Mouse (Mus musculus) MEL (cell line): ENCODE measurements around the gene Clec4g. TPM values are rescaled to one million over a fixed set of nuclear protein-coding genes. Genes with fewer than 3 reads are reported as not detected.

Experiments
- DNase-seq: peaks from one replicate; pipeline ENCODE4 v3.0.0; 2011; ENCODE audit warnings: low read depth, low spot score
- H3K27ac ChIP-seq: 2 replicates; pipeline ENCODE4 v1.5.1; 2012; ENCODE audit warnings: low read depth, mild to moderate bottlenecking, control low read depth, low read length, moderate library complexity; ENCODE audit not compliant: control insufficient read depth
- H3K27me3 ChIP-seq, 2 experiments: fragments of 150-350 bp in 1 of 2; sonication (generic) in 1 of 2; 2 replicates each; pipeline ENCODE4 v1.6.1; 2012; ENCODE audit warnings: low read length in 2 of 2, mild to moderate bottlenecking in 2 of 2, improper control_type of control experiment in 1 of 2, moderate library complexity in 1 of 2; ENCODE audit not compliant: insufficient read depth in 2 of 2, control insufficient read depth in 1 of 2
- H3K36me3 ChIP-seq, 2 experiments: 2 replicates each; pipeline ENCODE4 v1.6.1; 2012 to 2014; ENCODE audit warnings: low read length in 2 of 2, improper control_type of control experiment in 1 of 2, inconsistent platforms in 1 of 2, mild to moderate bottlenecking in 1 of 2; ENCODE audit not compliant: insufficient read depth in 2 of 2, control insufficient read depth in 1 of 2
- H3K4me1 ChIP-seq, 2 experiments: fragments of 150-350 bp in 1 of 2; sonication (generic) in 1 of 2; 2 replicates each; pipeline ENCODE4 v1.6.1; 2012; ENCODE audit warnings: low read length in 2 of 2, improper control_type of control experiment in 1 of 2, mild to moderate bottlenecking in 1 of 2; ENCODE audit not compliant: insufficient read depth in 2 of 2, control insufficient read depth in 1 of 2
- H3K4me3 ChIP-seq, 2 experiments: fragments of 150-350 bp in 1 of 2; sonication (generic) in 1 of 2; 2 replicates each; pipeline ENCODE4 v1.5.1; 2012; ENCODE audit warnings: low read depth in 2 of 2, low read length in 2 of 2, mild to moderate bottlenecking in 2 of 2, moderate library complexity in 2 of 2, control low read depth in 1 of 2, improper control_type of control experiment in 1 of 2; ENCODE audit not compliant: control insufficient read depth in 1 of 2, insufficient read depth in 1 of 2
- H3K79me2 ChIP-seq: 2 replicates; pipeline ENCODE4 v1.6.1; 2012; ENCODE audit warnings: mild to moderate bottlenecking, low read length, moderate library complexity; ENCODE audit not compliant: control insufficient read depth, poor library complexity, insufficient read depth
- H3K9ac ChIP-seq: 2 replicates; pipeline ENCODE4 v1.6.1; 2012; ENCODE audit warnings: low read depth, mild to moderate bottlenecking, control low read depth, low read length, moderate library complexity; ENCODE audit not compliant: control insufficient read depth, poor library complexity, severe bottlenecking
- H3K9me3 ChIP-seq: fragments of 150-350 bp; sonication (generic); replicated peaks from 2 replicates; pipeline ENCODE4 v1.6.1; 2012; ENCODE audit warnings: mild to moderate bottlenecking, low read length, improper control_type of control experiment, moderate library complexity; ENCODE audit not compliant: insufficient read depth
- BHLHE40 ChIP-seq: IDR thresholded peaks from 2 replicates; pipeline ENCODE4 v1.6.1; 2012; ENCODE audit warnings: low read depth, mild to moderate bottlenecking, inconsistent platforms, low read length, improper control_type of control experiment, borderline replicate concordance
- CHD2 ChIP-seq: IDR thresholded peaks from 2 replicates; pipeline ENCODE4 v1.6.1; 2011; ENCODE audit warnings: low read length, improper control_type of control experiment
- CTCF ChIP-seq, 3 experiments: IDR thresholded peaks in 2 of 3; conservative IDR thresholded peaks in 1 of 3; 2 replicates each; pipeline ENCODE4 v1.5.1; 2011 to 2012; ENCODE audit warnings: low read length in 3 of 3, low read depth in 2 of 3, mild to moderate bottlenecking in 2 of 3, improper control_type of control experiment in 1 of 3, inconsistent platforms in 1 of 3, mixed read lengths in 1 of 3, moderate library complexity in 1 of 3; ENCODE audit not compliant: control insufficient read depth in 1 of 3, insufficient read depth in 1 of 3, poor library complexity in 1 of 3, severe bottlenecking in 1 of 3
- E2F4 ChIP-seq: IDR thresholded peaks from 2 replicates; pipeline ENCODE4 v1.6.1; 2011; ENCODE audit warnings: low read depth, low read length, improper control_type of control experiment, borderline replicate concordance
- EP300 ChIP-seq, 2 experiments: IDR thresholded peaks; 2 replicates each; pipeline ENCODE4 v1.6.1; 2011; ENCODE audit warnings: improper control_type of control experiment in 2 of 2, low read length in 2 of 2, low read depth in 1 of 2, mild to moderate bottlenecking in 1 of 2
- ETS1 ChIP-seq: IDR thresholded peaks from 2 replicates; pipeline ENCODE4 v1.6.1; 2012; ENCODE audit warnings: low read depth, mild to moderate bottlenecking, inconsistent platforms, low read length, improper control_type of control experiment, moderate library complexity
- GABPA ChIP-seq: IDR thresholded peaks from 2 replicates; pipeline ENCODE4 v1.6.1; 2012; ENCODE audit warnings: low read depth, mild to moderate bottlenecking, inconsistent platforms, low read length, improper control_type of control experiment, moderate library complexity
- HCFC1 ChIP-seq: IDR thresholded peaks from 2 replicates; pipeline ENCODE4 v1.6.1; 2012; ENCODE audit warnings: low read depth, mild to moderate bottlenecking, inconsistent platforms, low read length, improper control_type of control experiment, moderate library complexity
- KAT2A ChIP-seq: conservative IDR thresholded peaks from 2 replicates; pipeline ENCODE4 v1.6.1; 2012; ENCODE audit warnings: low read depth, low read length, improper control_type of control experiment, inconsistent platforms
- MAFK ChIP-seq: IDR thresholded peaks from 2 replicates; pipeline ENCODE4 v1.6.1; 2011; ENCODE audit warnings: low read depth, mild to moderate bottlenecking, low read length, improper control_type of control experiment, borderline replicate concordance
- MAX ChIP-seq: IDR thresholded peaks from 2 replicates; pipeline ENCODE4 v1.6.1; 2011; ENCODE audit warnings: low read length, improper control_type of control experiment
- MEF2A ChIP-seq: IDR thresholded peaks from 2 replicates; pipeline ENCODE4 v1.6.1; 2014; ENCODE audit warnings: low read depth, mild to moderate bottlenecking, inconsistent platforms, low read length, improper control_type of control experiment; ENCODE audit not compliant: poor library complexity, insufficient replicate concordance, severe bottlenecking; ENCODE audit errors: extremely low read depth
- MXI1 ChIP-seq: IDR thresholded peaks from 2 replicates; pipeline ENCODE4 v1.6.1; 2011; ENCODE audit warnings: mild to moderate bottlenecking, low read depth, low read length, improper control_type of control experiment
- MYB ChIP-seq: IDR thresholded peaks from 2 replicates; pipeline ENCODE4 v1.6.1; 2011; ENCODE audit warnings: mild to moderate bottlenecking, low read depth, low read length, improper control_type of control experiment
- MYC ChIP-seq: IDR thresholded peaks from 2 replicates; pipeline ENCODE4 v1.6.1; 2011; ENCODE audit warnings: low read depth, mild to moderate bottlenecking, low read length, improper control_type of control experiment, moderate library complexity
- NELFE ChIP-seq: IDR thresholded peaks from 2 replicates; pipeline ENCODE4 v1.6.1; 2011; ENCODE audit warnings: low read depth, low read length, improper control_type of control experiment
- NRF1 ChIP-seq: IDR thresholded peaks from 2 replicates; pipeline ENCODE4 v1.6.1; 2014; ENCODE audit warnings: low read depth, mild to moderate bottlenecking, inconsistent platforms, low read length, improper control_type of control experiment, moderate library complexity; ENCODE audit not compliant: poor library complexity, insufficient read depth, severe bottlenecking
- POLR2A ChIP-seq, 2 experiments: IDR thresholded peaks; 2 replicates each; pipeline ENCODE4 v1.6.1; 2011 to 2012; ENCODE audit warnings: low read length in 2 of 2, mild to moderate bottlenecking in 2 of 2, control low read depth in 1 of 2, improper control_type of control experiment in 1 of 2, low read depth in 1 of 2, moderate library complexity in 1 of 2; ENCODE audit not compliant: control insufficient read depth in 1 of 2, insufficient read depth in 1 of 2, poor library complexity in 1 of 2
- POLR2AphosphoS2 ChIP-seq: IDR thresholded peaks from 2 replicates; pipeline ENCODE4 v1.6.1; 2011; ENCODE audit warnings: low read length, improper control_type of control experiment
- POLR2AphosphoS5 ChIP-seq: IDR thresholded peaks from 2 replicates; pipeline ENCODE4 v1.6.1; 2012; ENCODE audit warnings: low read depth, borderline replicate concordance, mild to moderate bottlenecking, inconsistent platforms, low read length, moderate library complexity, mixed read lengths
- RAD21 ChIP-seq: IDR thresholded peaks from 2 replicates; pipeline ENCODE4 v1.6.1; 2011; ENCODE audit warnings: mild to moderate bottlenecking, low read depth, low read length, improper control_type of control experiment
- RCOR1 ChIP-seq: IDR thresholded peaks from 2 replicates; pipeline ENCODE4 v1.6.1; 2012; ENCODE audit warnings: low read depth, mild to moderate bottlenecking, inconsistent platforms, low read length, improper control_type of control experiment
- SIN3A ChIP-seq: IDR thresholded peaks from 2 replicates; pipeline ENCODE4 v1.6.1; 2012; ENCODE audit warnings: low read length, improper control_type of control experiment, inconsistent platforms
- SMC3 ChIP-seq: IDR thresholded peaks from 2 replicates; pipeline ENCODE4 v1.6.1; 2011; ENCODE audit warnings: low read depth, low read length, improper control_type of control experiment
- TAL1 ChIP-seq: IDR thresholded peaks from 2 replicates; pipeline ENCODE4 v1.6.1; 2012; ENCODE audit warnings: mild to moderate bottlenecking, inconsistent platforms, low read length, moderate library complexity, mixed read lengths
- TBP ChIP-seq: IDR thresholded peaks from 2 replicates; pipeline ENCODE4 v1.8.0; 2011; ENCODE audit warnings: low read depth, low read length, improper control_type of control experiment
- TCF12 ChIP-seq: IDR thresholded peaks from 2 replicates; pipeline ENCODE4 v1.6.1; 2014; ENCODE audit warnings: low read depth, mild to moderate bottlenecking, inconsistent platforms, low read length, improper control_type of control experiment, moderate library complexity
- UBTF ChIP-seq: IDR thresholded peaks from 2 replicates; pipeline ENCODE4 v1.6.1; 2012; ENCODE audit warnings: low read depth, mild to moderate bottlenecking, inconsistent platforms, low read length, improper control_type of control experiment, moderate library complexity, borderline replicate concordance; ENCODE audit not compliant: insufficient read depth
- USF1 ChIP-seq: IDR thresholded peaks from 2 replicates; pipeline ENCODE4 v1.6.1; 2014; ENCODE audit warnings: low read depth, mild to moderate bottlenecking, inconsistent platforms, low read length, improper control_type of control experiment, moderate library complexity
- USF2 ChIP-seq, 2 experiments: IDR thresholded peaks; 2 replicates each; pipeline ENCODE4 v1.6.1; 2011 to 2012; ENCODE audit warnings: improper control_type of control experiment in 2 of 2, low read length in 2 of 2, borderline replicate concordance in 1 of 2, inconsistent platforms in 1 of 2, low read depth in 1 of 2, mild to moderate bottlenecking in 1 of 2; ENCODE audit not compliant: insufficient read depth in 1 of 2
- ZC3H11A ChIP-seq: IDR thresholded peaks from 2 replicates; pipeline ENCODE4 v1.6.1; 2012; ENCODE audit warnings: low read depth, mild to moderate bottlenecking, inconsistent platforms, low read length, improper control_type of control experiment
- ZKSCAN1 ChIP-seq: IDR thresholded peaks from 2 replicates; pipeline ENCODE4 v1.6.1; 2012; ENCODE audit warnings: low read depth, mild to moderate bottlenecking, inconsistent platforms, low read length, improper control_type of control experiment, moderate library complexity
- ZMIZ1 ChIP-seq: IDR thresholded peaks from 2 replicates; pipeline ENCODE4 v1.6.1; 2012; ENCODE audit warnings: low read depth, mild to moderate bottlenecking, inconsistent platforms, low read length, improper control_type of control experiment, moderate library complexity
- ZNF384 ChIP-seq: IDR thresholded peaks from 2 replicates; pipeline ENCODE4 v1.6.1; 2012; ENCODE audit warnings: low read depth, mild to moderate bottlenecking, inconsistent platforms, low read length, improper control_type of control experiment
- polyA plus RNA-seq, 2 experiments: library from polyadenylated mRNA; stranded (reverse) in 1 of 2; unstranded in 1 of 2; fragments of >175 nt in 1 of 2; fragments of >200 nt in 1 of 2; gene quantifications; 2 replicates each; pipeline versions ENCODE4 v1.2.1 to v1.2.4; 2012; ENCODE audit warnings: low replicate concordance in 2 of 2, low read depth in 1 of 2; ENCODE audit not compliant: insufficient read length in 2 of 2, insufficient read depth in 1 of 2, missing spikeins in 1 of 2
- total RNA-seq: library from RNA; depleted of rRNA; stranded (reverse); fragments of 300-350 nt; gene quantifications from 2 replicates; pipeline ENCODE4 v1.2.3, GENCODE M21; 2012

The Clec4g gene
- total and polyA plus RNA-seq, 3 experiments: not detected

DNA sequence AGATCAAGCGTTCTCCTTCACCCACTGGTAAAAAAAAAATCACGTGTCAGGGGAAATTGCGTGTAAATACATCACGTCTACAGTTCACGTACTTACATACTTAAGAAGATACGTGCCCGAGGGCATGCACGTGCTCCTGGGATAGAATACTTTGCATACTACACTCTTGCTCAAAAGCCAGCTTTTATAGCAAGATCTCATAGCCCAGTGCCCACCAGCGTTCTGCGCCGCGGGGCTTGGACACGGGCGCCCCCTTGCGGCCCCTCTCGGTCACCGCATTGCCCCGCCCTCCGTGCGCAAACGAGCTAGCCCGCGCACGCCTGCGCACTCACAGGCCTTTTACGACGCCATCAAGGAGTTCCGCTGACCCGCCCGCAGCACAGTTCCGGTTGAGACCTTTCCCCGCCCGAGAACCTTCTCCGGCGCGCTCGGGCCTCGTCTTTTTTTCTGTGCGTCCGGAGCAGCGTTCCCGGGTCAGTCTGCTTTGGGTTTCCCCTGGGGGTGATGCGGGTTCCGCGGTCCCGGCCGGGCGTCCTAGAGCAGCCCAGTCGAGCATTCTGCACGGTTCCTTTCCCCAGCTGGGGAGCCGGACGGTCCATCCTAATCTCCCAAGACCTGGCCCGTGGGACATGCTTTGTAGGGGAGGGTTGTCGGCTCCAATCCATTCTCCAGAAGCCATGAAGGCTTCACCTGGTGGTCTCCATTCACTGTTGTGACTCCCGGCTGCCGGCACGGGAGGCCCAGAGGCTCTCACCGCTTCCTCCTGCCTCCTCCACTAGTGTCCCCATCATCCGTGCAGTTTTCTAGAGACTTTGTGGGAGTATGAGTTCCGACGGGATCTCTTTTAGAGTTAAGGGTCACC lies 44.1 kb downstream of the Clec4g start, which contains the start of gene Trappc5:
Gene Trappc5, plus strand, starts transcription at position 169 of the 862 bp plus-strand sequence.
- H3K36me3 ChIP-seq: peaks cover 0 to 15% of the 10 kb centered on the region in 2 experiments; a peak in 2 of 4 replicates
- H3K27me3 ChIP-seq: no peaks in the 10 kb centered on the region
- DNase-seq: peak; percentile 95
- TF ChIP-seq UBTF (no peak), TBP (peak; percentile 68), SIN3A (no peak; the same call in 1 of the 2 replicates), MXI1 (peak; percentile 91), BHLHE40 (peak; percentile 94), CTCF (IDR thresholded peaks at IDR 0.05 in 2 of 3, conservative IDR thresholded peaks at IDR 0.05 in 1 of 3; ENCODE audit: control insufficient read depth in 1 of 3, insufficient read depth in 1 of 3, low read depth in 2 of 3, low read length in 3 of 3, poor library complexity in 1 of 3, severe bottlenecking in 1 of 3) (peak; percentile 80 to 98 (median 95)), EP300 (IDR thresholded peaks at IDR 0.05; ENCODE audit: low read depth in 1 of 2, low read length in 2 of 2) (0 out of 4 replicates have a peak, but pooled peaks of 1 of the 2 experiments have one; percentile 6), MAX (peak; percentile 94), GABPA (no peak), RCOR1 (no peak), MYC (peak; percentile 94), NELFE (peak; percentile 88), TAL1 (no peak), SMC3 (peak; percentile 80), ETS1 (no peak; the same call in 1 of the 2 replicates), POLR2AphosphoS2 (peak; percentile 68; the same call in 1 of the 2 replicates), CHD2 (no peak), USF2 (IDR thresholded peaks at IDR 0.05; ENCODE audit: borderline replicate concordance in 1 of 2, insufficient read depth in 1 of 2, low read depth in 1 of 2, low read length in 2 of 2) (no peak), RAD21 (peak; percentile 90), HCFC1 (peak; percentile 90), ZMIZ1 (peak; percentile 66; the same call in 1 of the 2 replicates), MEF2A (no peak), TCF12 (peak; percentile 62), KAT2A (no peak; the same call in 1 of the 2 replicates), MYB (no peak), ZC3H11A (peak; percentile 59), MAFK (no peak), E2F4 (no peak), ZNF384 (peak; percentile 29; the same call in 1 of the 2 replicates), USF1 (peak; percentile 57; the same call in 1 of the 2 replicates), POLR2AphosphoS5 (no peak), ZKSCAN1 (no peak), POLR2A (IDR thresholded peaks at IDR 0.05; ENCODE audit: control insufficient read depth in 1 of 2, insufficient read depth in 1 of 2, low read depth in 1 of 2, low read length in 2 of 2, poor library complexity in 1 of 2) (peak; percentile 53 to 87; a peak in 3 of 4 replicates), NRF1 (peak; percentile 93)

More for the DNA sequence above, 44.1 kb downstream of the Clec4g start, which contains the start of gene Trappc5:
- H3K27ac ChIP-seq: peak within 1 kb of the TSS; percentile 87
- peak within 1 kb of the TSS; percentile 98 for H3K9ac ChIP-seq
- peaks cover 0 to 12% of the 10 kb centered on the region in 2 experiments; a peak in 2 of 4 replicates for H3K4me1 ChIP-seq
- H3K4me3 ChIP-seq: peak within 1 kb of the TSS; percentile 83 to 96
- no peaks in the 10 kb centered on the region for H3K9me3 ChIP-seq
- peaks cover 32% of the 10 kb centered on the region for H3K79me2 ChIP-seq
